Comparison of ENCODE assay signal across 22 mouse cellular contexts in genomic region chr3:138001865-138002264, GRCm38 (mm10). TPM values are rescaled to one million over a fixed set of nuclear protein-coding genes. Genes with fewer than 3 reads are reported as not detected.
DNase-seq lines count a peak whose midpoint lies in the region; ATAC-seq lines count a peak whose summit lies in the region.
"Had no signal": no experiment of that assay in that cellular context is flagged by ENCODE, and none has a peak within 500 bp of the region (broad histone marks: within the 10 kb centered on the region; RNA-seq: fewer than 3 reads in every experiment).

No protein-coding gene starts in this region.

- no peak for ATAC-seq in heart, embryonic 14.5 days (ENCODE audit: insufficient number of reproducible peaks, insufficient read depth, low FRiP score, low read depth)
- ATAC-seq in midbrain, embryonic 11.5 days (ENCODE audit: low FRiP score), result no peak
- no peak for ATAC-seq in midbrain, embryonic 15.5 days (replicated peaks)
- no peak for ATAC-seq in intestine, embryonic 15.5 days
- ATAC-seq: forebrain, embryonic 15.5 days; hindbrain, postnatal 0 days had no signal

- no peak for DNase-seq in heart, adult 18-20 months
- peak; percentile 26 for DNase-seq in midbrain, embryonic 11.5 days (ENCODE audit: low spot score, missing footprints)
- no peak for DNase-seq in adrenal gland, adult 2 months
- DNase-seq in hindbrain, embryonic 10.5 days (ENCODE audit: low spot score), result no peak
- DNase-seq in adipocyte (ENCODE audit: low spot score), result no peak
- DNase-seq: adrenal gland, postnatal 10 days; cerebellum, adult 11 months; cerebellum, postnatal 25 days; heart, adult 11 months; right cerebral cortex, postnatal 25 days; thymus, postnatal 14 days had no signal

- no peaks in the 10 kb centered on the region for H3K36me3 ChIP-seq in heart, embryonic 14.5 days (ENCODE audit: control insufficient read depth, insufficient read depth, low read length)
- no peaks in the 10 kb centered on the region for H3K36me3 ChIP-seq in midbrain, embryonic 11.5 days (ENCODE audit: control insufficient read depth, insufficient read depth, low read length)
- no peaks in the 10 kb centered on the region for H3K36me3 ChIP-seq in midbrain, embryonic 15.5 days (replicated peaks)
- H3K36me3 ChIP-seq in intestine, embryonic 15.5 days, result no peaks in the 10 kb centered on the region
- H3K36me3 ChIP-seq in hindbrain, embryonic 10.5 days, result no peaks in the 10 kb centered on the region
- H3K36me3 ChIP-seq: forebrain, embryonic 15.5 days; limb, embryonic 13.5 days; liver, embryonic 15.5 days; midbrain, embryonic 10.5 days; neural tube, embryonic 13.5 days had no signal

- no peaks in the 10 kb centered on the region for H3K27me3 ChIP-seq in heart, embryonic 14.5 days (ENCODE audit: control insufficient read depth, insufficient read depth, low read length)
- H3K27me3 ChIP-seq in midbrain, embryonic 11.5 days (ENCODE audit: control insufficient read depth, insufficient read depth, low read length), result no peaks in the 10 kb centered on the region
- no peaks in the 10 kb centered on the region for H3K27me3 ChIP-seq in midbrain, embryonic 15.5 days (replicated peaks)
- no peaks in the 10 kb centered on the region for H3K27me3 ChIP-seq in intestine, embryonic 15.5 days (replicated peaks)
- H3K27me3 ChIP-seq in hindbrain, embryonic 10.5 days (ENCODE audit: insufficient read depth, poor library complexity, severe bottlenecking), result no peaks in the 10 kb centered on the region
- H3K27me3 ChIP-seq: forebrain, embryonic 15.5 days; limb, embryonic 13.5 days; liver, embryonic 15.5 days; neural tube, embryonic 13.5 days had no signal

- peak overlapping the region in 1 of 2 experiments; percentile 34; a peak in 3 of 4 replicates for H3K4me3 ChIP-seq in heart, embryonic 14.5 days (ENCODE audit: control insufficient read depth in 1 of 2, insufficient read depth in 1 of 2, low read depth in 1 of 2, low read length in 2 of 2)
- H3K4me3 ChIP-seq in midbrain, embryonic 11.5 days (ENCODE audit: low read depth, low read length), result no peak overlapping the region
- no peak overlapping the region for H3K4me3 ChIP-seq in midbrain, embryonic 15.5 days
- H3K4me3 ChIP-seq in intestine, embryonic 15.5 days (replicated peaks), result no peak overlapping the region
- no peak overlapping the region for H3K4me3 ChIP-seq in hindbrain, embryonic 10.5 days
- H3K4me3 ChIP-seq: erythroblast, embryonic 14.5 days; forebrain, embryonic 15.5 days; limb, embryonic 13.5 days; liver, embryonic 15.5 days; midbrain, embryonic 10.5 days; neural tube, embryonic 13.5 days had no signal

- peak overlapping the region; percentile 47 to 93 for H3K27ac ChIP-seq in heart, embryonic 14.5 days (replicated peaks in 1 of 2; ENCODE audit: control insufficient read depth in 1 of 2, insufficient read depth in 1 of 2, low read depth in 2 of 2, low read length in 2 of 2)
- H3K27ac ChIP-seq in midbrain, embryonic 11.5 days (ENCODE audit: low read depth, low read length), result no peak overlapping the region
- H3K27ac ChIP-seq in midbrain, embryonic 15.5 days, result no peak overlapping the region
- H3K27ac ChIP-seq in intestine, embryonic 15.5 days, result 0 out of 2 replicates have a peak overlapping the region, but pooled peaks have one; percentile 44
- H3K27ac ChIP-seq in hindbrain, embryonic 10.5 days, result no peak overlapping the region
- H3K27ac ChIP-seq: forebrain, embryonic 15.5 days; hindbrain, postnatal 0 days; limb, embryonic 13.5 days; liver, embryonic 15.5 days; midbrain, embryonic 10.5 days; neural tube, embryonic 13.5 days; stomach, postnatal 0 days had no signal

- H3K9ac ChIP-seq in heart, embryonic 14.5 days (ENCODE audit: low read length), result peak overlapping the region; percentile 74
- H3K9ac ChIP-seq in midbrain, embryonic 11.5 days (ENCODE audit: low read length), result no peak overlapping the region
- H3K9ac ChIP-seq in midbrain, embryonic 15.5 days, result no peak overlapping the region
- H3K9ac ChIP-seq in intestine, embryonic 15.5 days, result no peak overlapping the region
- H3K9ac ChIP-seq: forebrain, embryonic 15.5 days; limb, embryonic 13.5 days; liver, embryonic 15.5 days; neural tube, embryonic 13.5 days had no signal

- H3K9me3 ChIP-seq in heart, embryonic 14.5 days (ENCODE audit: control insufficient read depth, low read length), result peaks cover 6% of the 10 kb centered on the region; the same call in 1 of the 2 replicates
- H3K9me3 ChIP-seq in midbrain, embryonic 11.5 days (ENCODE audit: control insufficient read depth, low read length), result 0 out of 2 replicates have a peak, but pooled peaks cover 3% of the 10 kb centered on the region
- no peaks in the 10 kb centered on the region for H3K9me3 ChIP-seq in midbrain, embryonic 15.5 days
- H3K9me3 ChIP-seq in intestine, embryonic 15.5 days, result no peaks in the 10 kb centered on the region
- peaks cover 7% of the 10 kb centered on the region; the same call in 1 of the 2 replicates for H3K9me3 ChIP-seq in hindbrain, embryonic 10.5 days
- H3K9me3 ChIP-seq: forebrain, embryonic 15.5 days; liver, embryonic 15.5 days; midbrain, embryonic 10.5 days had no signal

- H3K4me1 ChIP-seq in heart, embryonic 14.5 days (ENCODE audit: control insufficient read depth in 2 of 2, insufficient read depth in 2 of 2, low read length in 2 of 2), result peaks cover 24 to 53% of the 10 kb centered on the region in 2 experiments
- H3K4me1 ChIP-seq in midbrain, embryonic 11.5 days (ENCODE audit: control insufficient read depth, insufficient read depth, low read length), result no peaks in the 10 kb centered on the region
- no peaks in the 10 kb centered on the region for H3K4me1 ChIP-seq in midbrain, embryonic 15.5 days
- H3K4me1 ChIP-seq in intestine, embryonic 15.5 days (replicated peaks), result peaks cover 9% of the 10 kb centered on the region
- H3K4me1 ChIP-seq in hindbrain, embryonic 10.5 days (replicated peaks), result no peaks in the 10 kb centered on the region; the same call in 1 of the 2 replicates
- H3K4me1 ChIP-seq: liver, embryonic 15.5 days had no signal

- peak overlapping the region; percentile 64 for H3K4me2 ChIP-seq in heart, embryonic 14.5 days (ENCODE audit: low read length)
- H3K4me2 ChIP-seq in midbrain, embryonic 11.5 days, result no peak overlapping the region
- H3K4me2 ChIP-seq in midbrain, embryonic 15.5 days, result no peak overlapping the region
- H3K4me2 ChIP-seq in intestine, embryonic 15.5 days (replicated peaks), result no peak overlapping the region
- H3K4me2 ChIP-seq: forebrain, embryonic 15.5 days; limb, embryonic 13.5 days; liver, embryonic 15.5 days; neural tube, embryonic 13.5 days had no signal

- WGBS in heart, embryonic 14.5 days, result 43% methylated on average over 4 of the region's 4 CpGs
- 80% methylated on average over 4 of the region's 4 CpGs for whole genome bisulfite sequencing in midbrain, embryonic 11.5 days
- WGBS in midbrain, embryonic 15.5 days, result 83% methylated on average over 4 of the region's 4 CpGs
- WGBS in intestine, embryonic 15.5 days, result 69% methylated on average over 4 of the region's 4 CpGs
- WGBS in hindbrain, embryonic 10.5 days, result 80% methylated on average over 4 of the region's 4 CpGs

RNA-seq across cellular contexts. Expression of gene Dapp1, which starts 20.5 kb away (rescaled TPM):
- 21.3 and 22.8 TPM in 2 replicates for polyA plus RNA-seq in heart, embryonic 14.5 days (2014; fragmentation: Nextera tagmentation; extraction: Ambion mirVana)
- total RNA-seq in heart, adult 18-20 months (2021), result 1 to 10 TPM; 5.4 to 9.7 TPM
- 3.2 and 3.4 TPM in 2 replicates for polyA plus RNA-seq in midbrain, embryonic 11.5 days (2014; fragmentation: Nextera tagmentation; extraction: Ambion mirVana)
- 1.0 and 1.4 TPM in 2 replicates for polyA plus RNA-seq in midbrain, embryonic 15.5 days (2015; fragmentation: Nextera tagmentation; extraction: Ambion mirVana)
- 23.2 and 23.7 TPM in 2 replicates for polyA plus RNA-seq in intestine, embryonic 15.5 days (2015; fragmentation: Nextera tagmentation; extraction: Ambion mirVana)
- total RNA-seq in adrenal gland, adult 2 months (2021), result 1 to 10 TPM; 3.8 to 4.7 TPM
- polyA plus RNA-seq in adrenal gland, adult 2 months (2012; rRNA removed), result 1.8 and 2.6 TPM in 2 replicates
- polyA plus RNA-seq in hindbrain, embryonic 10.5 days (2016; fragmentation: Nextera tagmentation; extraction: Ambion mirVana), result 2.3 and 2.4 TPM in 2 replicates

Comparison
In these comparisons a context has a peak if more than half of its experiments do, and no peak if none do; other contexts are left out.
1. H3K27ac ChIP-seq: peak in heart, embryonic 14.5 days (2 of 2) and intestine, embryonic 15.5 days (single experiment); none in midbrain, embryonic 11.5 days (single experiment), midbrain, embryonic 15.5 days (single experiment) and hindbrain, embryonic 10.5 days (single experiment).